Mouse (Mus musculus) hindbrain, embryonic 15.5 days (tissue): ENCODE results near the gene Adamts12. TPM values are rescaled to one million over a fixed set of nuclear protein-coding genes. Genes with fewer than 3 reads are reported as not detected.
A peak's percentile ranks its signal among the peaks of the same experiment; 100 is the strongest.

Experiments
- ATAC-seq: fragments of 200-750 bp; cut with Nextera tagmentation; 2 replicates; pipeline ENCODE4 v1.8.0; 2017; ENCODE audit warnings: low read depth, moderate number of reproducible peaks, moderate TSS enrichment; ENCODE audit not compliant: low FRiP score
- H3K27ac ChIP-seq: fragments of 300-500 bp; sonication (generic); replicated peaks from 2 replicates; pipeline ENCODE4 v1.5.1; 2015; ENCODE audit warnings: mild to moderate bottlenecking, inconsistent platforms
- H3K27me3 ChIP-seq: fragments of 300-500 bp; sonication (generic); 2 replicates; pipeline ENCODE4 v1.6.1; 2015; ENCODE audit warnings: control low read depth, inconsistent platforms
- H3K36me3 ChIP-seq: fragments of 300-500 bp; sonication (generic); 2 replicates; pipeline ENCODE4 v1.6.1; 2015; ENCODE audit warnings: control low read depth, inconsistent platforms
- H3K4me1 ChIP-seq: fragments of 300-500 bp; sonication (generic); replicated peaks from 2 replicates; pipeline ENCODE4 v1.6.1; 2015; ENCODE audit warnings: control low read depth, inconsistent platforms
- H3K4me2 ChIP-seq: fragments of 300-500 bp; sonication (generic); 2 replicates; pipeline ENCODE4 v1.6.1; 2015; ENCODE audit warnings: moderate library complexity, mild to moderate bottlenecking, inconsistent platforms
- H3K4me3 ChIP-seq: fragments of 300-500 bp; sonication (generic); 2 replicates; pipeline ENCODE4 v1.5.1; 2015; ENCODE audit warnings: mild to moderate bottlenecking, inconsistent platforms
- H3K9ac ChIP-seq: fragments of 300-500 bp; sonication (generic); 2 replicates; pipeline ENCODE4 v1.6.1; 2015; ENCODE audit warnings: inconsistent platforms
- H3K9me3 ChIP-seq: fragments of 300-500 bp; sonication (generic); 2 replicates; pipeline ENCODE4 v1.6.1; 2016; ENCODE audit warnings: control low read depth, inconsistent platforms
- WGBS: fragments of 180-500 bp; shearing (Covaris S2); methylation state at CpG from one replicate; pipeline ENCODE4 v1.1.7; 2015; 5-methylcytosine and 5-hydroxymethylcytosine counted together
- polyA plus RNA-seq: library from polyadenylated mRNA; unstranded; fragments of >200 nt; fragmentation: Nextera tagmentation; extraction: Ambion mirVana; gene quantifications from 2 replicates; pipeline ENCODE4 v1.2.1, GENCODE M21; 2015

Adamts12 gene
- polyA plus RNA-seq, 1 experiment from 2014 or later, result 1.5 TPM

DNA sequence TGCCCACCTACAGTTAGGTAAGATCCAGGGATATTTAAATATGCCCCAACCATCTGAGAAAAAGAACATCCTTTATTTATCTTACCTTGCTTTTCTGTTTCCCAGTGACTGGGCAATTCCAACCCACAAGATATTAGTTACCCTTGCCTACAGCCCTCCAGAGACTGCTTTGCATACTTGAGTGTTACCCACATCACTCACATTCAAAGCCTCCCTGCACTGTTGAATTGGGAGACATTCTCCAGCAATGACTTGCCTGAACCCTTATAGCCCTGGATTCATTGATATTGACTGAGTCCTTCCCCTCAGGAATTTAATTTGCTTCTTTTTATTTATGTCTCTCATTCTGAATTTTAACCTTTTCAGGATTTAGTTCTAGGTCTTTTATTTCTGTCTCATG, 53.8 kb downstream of the Adamts12 start:
- no peak overlapping the region for H3K27ac ChIP-seq
- H3K4me3 ChIP-seq, result no peak overlapping the region
- no peak overlapping the region for H3K4me2 ChIP-seq
- H3K9me3 ChIP-seq, result no peaks in the 10 kb centered on the region
- H3K36me3 ChIP-seq, result no peaks in the 10 kb centered on the region
- no peaks in the 10 kb centered on the region for H3K27me3 ChIP-seq
- ATAC-seq, result no peak
- H3K4me1 ChIP-seq, result 0 out of 2 replicates have a peak, but pooled peaks cover 7% of the 10 kb centered on the region
- no peak overlapping the region for H3K9ac ChIP-seq

DNA sequence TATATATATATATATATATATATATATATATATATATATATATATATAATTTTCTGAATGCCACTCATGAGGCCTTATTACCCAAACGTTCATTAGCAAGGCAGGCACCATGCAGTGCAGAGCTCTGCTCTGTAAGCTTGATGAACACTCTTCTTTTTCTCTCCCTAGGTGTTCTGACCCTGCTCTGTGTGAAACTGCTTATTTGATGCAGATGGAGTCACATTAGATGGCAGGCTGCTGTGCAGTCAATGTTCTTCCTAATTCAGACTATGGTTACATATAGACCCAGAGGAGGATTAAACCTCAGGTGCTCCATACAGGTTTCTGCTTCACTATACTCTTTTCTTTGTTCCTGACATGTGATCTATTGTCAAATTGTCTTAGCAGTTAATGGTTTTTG, 57.1 kb downstream of the Adamts12 start:
- Histone ChIP-seq H3K27me3 (no peaks in the 10 kb centered on the region), H3K27ac (no peak overlapping the region), H3K4me3 (no peak overlapping the region), H3K9me3 (no peaks in the 10 kb centered on the region), H3K4me2 (no peak overlapping the region), H3K4me1 (no peaks in the 10 kb centered on the region), H3K36me3 (no peaks in the 10 kb centered on the region), H3K9ac (no peak overlapping the region)
- 36% methylated on average over 1 of the region's 1 CpGs for WGBS
- no peak for ATAC-seq

DNA sequence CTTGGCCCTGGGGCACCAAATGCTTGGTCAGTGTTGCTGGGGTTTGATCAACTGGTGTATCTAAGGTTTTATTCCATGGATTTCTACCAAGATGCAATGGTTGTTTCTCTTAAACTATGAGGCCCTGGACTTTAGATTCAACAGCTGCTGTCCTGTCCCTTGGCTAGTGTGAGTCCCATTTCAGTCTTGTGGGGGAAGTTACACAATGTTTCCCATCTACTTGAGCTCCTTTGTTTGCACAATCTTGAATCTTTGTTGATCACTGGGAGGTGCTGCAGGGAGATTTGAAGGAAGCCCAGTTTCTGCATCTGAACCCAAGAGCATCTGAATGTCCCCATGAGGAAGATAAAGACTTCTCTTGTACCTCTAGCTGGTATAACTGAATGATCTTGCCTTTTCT, 60.8 kb downstream of the Adamts12 start:
- no peaks in the 10 kb centered on the region for H3K9me3 ChIP-seq
- no peaks in the 10 kb centered on the region for H3K4me1 ChIP-seq
- no peak overlapping the region for H3K4me2 ChIP-seq
- H3K27me3 ChIP-seq, result no peaks in the 10 kb centered on the region
- H3K4me3 ChIP-seq, result no peak overlapping the region
- ATAC-seq, result no peak
- H3K9ac ChIP-seq, result no peak overlapping the region
- H3K27ac ChIP-seq, result no peak overlapping the region
- no peaks in the 10 kb centered on the region for H3K36me3 ChIP-seq

DNA sequence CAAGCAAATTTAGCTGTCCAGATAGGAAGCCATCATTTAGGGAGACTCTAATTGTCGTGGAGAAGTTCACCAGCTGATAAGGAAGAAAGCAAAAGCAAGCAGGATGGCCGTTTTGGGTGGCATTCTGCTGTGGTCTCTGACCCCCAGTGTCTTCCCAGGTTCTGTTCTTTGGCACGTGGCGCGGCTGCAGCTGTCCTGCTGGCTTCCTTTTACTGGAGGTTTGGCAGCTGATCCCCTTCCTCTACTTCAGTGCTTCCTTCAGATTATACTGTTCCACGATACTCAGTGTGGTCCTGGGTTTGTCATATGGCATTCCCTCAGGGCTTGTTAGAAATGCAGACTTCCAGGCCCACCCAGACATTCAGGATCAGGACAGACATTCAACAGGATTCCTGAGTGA, 63.9 kb downstream of the Adamts12 start:
- Histone ChIP-seq H3K4me2 (no peak overlapping the region), H3K27ac (no peak overlapping the region), H3K27me3 (no peaks in the 10 kb centered on the region), H3K4me1 (no peaks in the 10 kb centered on the region; the same call in 1 of the 2 replicates), H3K9ac (no peak overlapping the region), H3K4me3 (no peak overlapping the region), H3K36me3 (no peaks in the 10 kb centered on the region), H3K9me3 (no peaks in the 10 kb centered on the region)
- no peak for ATAC-seq
- WGBS, result 64% methylated on average over 6 of the region's 6 CpGs

DNA sequence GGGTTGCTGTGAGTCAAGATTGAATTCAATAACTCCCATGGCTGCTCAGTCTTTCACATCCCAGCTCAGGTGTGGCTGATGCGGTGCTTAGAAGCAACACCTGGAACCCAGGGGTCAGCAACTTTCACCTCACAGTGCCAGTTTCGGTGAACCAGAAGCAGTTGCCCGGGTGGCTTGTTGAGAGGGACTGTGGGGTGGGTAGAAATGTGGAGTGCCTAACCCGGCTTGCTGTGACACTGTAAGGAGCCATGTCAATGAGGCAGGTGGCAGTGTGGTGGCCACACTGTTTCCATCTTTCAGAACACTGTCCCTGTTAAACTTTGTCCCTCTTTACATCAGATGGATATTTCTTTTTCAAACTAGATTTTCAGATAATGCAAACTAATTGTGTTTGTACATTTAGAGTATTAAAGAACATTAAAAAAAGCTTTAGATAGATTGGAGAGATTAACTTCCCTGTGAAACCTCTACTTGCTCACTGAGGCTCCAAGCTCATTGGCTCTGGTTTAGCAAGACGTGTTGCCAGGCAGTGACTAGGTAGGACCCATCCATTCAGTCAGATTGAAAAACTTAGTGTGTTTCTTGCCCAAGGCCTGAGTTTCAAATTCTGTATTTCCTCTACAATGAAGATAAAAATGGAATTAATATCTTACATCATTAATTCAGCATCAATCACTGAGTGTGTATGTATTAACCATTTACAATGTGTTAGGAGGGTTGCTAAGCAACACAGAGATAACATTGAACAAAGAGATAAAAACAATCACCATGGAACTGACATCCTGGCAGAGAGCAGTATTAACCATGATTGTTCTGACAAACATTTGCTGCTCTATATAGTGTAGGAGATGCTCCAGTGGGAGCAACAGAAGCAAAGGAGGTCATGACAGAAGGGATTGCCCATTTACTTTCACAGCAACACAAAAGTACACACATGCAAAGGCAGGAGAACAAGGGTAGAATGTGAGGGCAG, 68.3 kb downstream of the Adamts12 start:
- H3K9ac ChIP-seq, result no peak overlapping the region
- no peaks in the 10 kb centered on the region for H3K9me3 ChIP-seq
- 83% methylated on average over 5 of the region's 5 CpGs for WGBS
- no peaks in the 10 kb centered on the region for H3K27me3 ChIP-seq
- H3K4me1 ChIP-seq, result no peaks in the 10 kb centered on the region; the same call in 1 of the 2 replicates
- no peak overlapping the region for H3K4me3 ChIP-seq
- no peaks in the 10 kb centered on the region for H3K36me3 ChIP-seq
- H3K4me2 ChIP-seq, result no peak overlapping the region
- ATAC-seq, result peak; percentile 45; the same call in 1 of the 2 replicates
- H3K27ac ChIP-seq, result no peak overlapping the region

DNA sequence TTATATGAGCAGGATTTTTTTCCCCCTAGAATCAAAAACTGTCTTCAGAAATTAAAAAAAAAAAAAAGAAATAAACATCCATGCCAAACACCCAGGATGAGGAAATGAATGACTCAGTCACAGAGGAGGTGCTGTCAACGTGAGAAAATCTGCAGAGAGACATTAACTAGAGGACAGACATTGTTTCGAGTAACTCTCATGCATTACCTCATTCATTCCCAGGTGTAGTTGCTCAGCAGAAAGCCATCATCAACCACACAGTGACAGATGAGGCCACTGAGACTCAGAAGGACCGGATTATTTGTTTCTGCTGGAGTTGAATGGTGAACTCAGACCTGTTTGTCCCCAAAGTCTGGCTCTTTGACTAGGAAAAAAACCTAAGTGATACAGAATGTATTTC, 81.0 kb downstream of the Adamts12 start:
- Histone ChIP-seq H3K36me3 (no peaks in the 10 kb centered on the region), H3K9me3 (peaks cover 3% of the 10 kb centered on the region; the same call in 1 of the 2 replicates), H3K27ac (no peak overlapping the region), H3K4me2 (no peak overlapping the region), H3K4me1 (no peaks in the 10 kb centered on the region), H3K4me3 (no peak overlapping the region), H3K9ac (no peak overlapping the region), H3K27me3 (no peaks in the 10 kb centered on the region)
- 76% methylated on average over 3 of the region's 3 CpGs for WGBS
- ATAC-seq, result no peak

DNA sequence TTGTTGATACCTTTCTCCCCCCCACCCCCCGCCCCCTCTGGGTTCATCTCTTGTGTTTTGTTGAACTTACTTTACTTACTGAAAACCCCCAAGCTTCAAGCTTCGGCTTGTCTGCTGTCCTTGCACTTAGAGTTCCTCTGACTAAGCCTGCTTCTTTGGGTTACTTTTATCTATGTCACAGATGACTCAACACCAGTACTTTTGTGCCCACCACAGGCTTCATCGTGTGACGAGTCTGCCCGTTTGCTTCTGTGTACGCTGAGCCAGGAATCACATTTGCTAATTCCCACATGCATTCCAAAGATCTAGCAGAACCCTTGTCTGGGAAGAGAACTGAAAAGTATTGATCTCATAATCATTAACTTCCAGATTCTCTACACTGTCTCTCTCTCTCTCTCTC, 94.8 kb downstream of the Adamts12 start:
- Histone ChIP-seq H3K9me3 (no peaks in the 10 kb centered on the region), H3K36me3 (no peaks in the 10 kb centered on the region), H3K4me1 (no peaks in the 10 kb centered on the region), H3K4me2 (no peak overlapping the region), H3K4me3 (no peak overlapping the region), H3K27me3 (no peaks in the 10 kb centered on the region), H3K9ac (no peak overlapping the region), H3K27ac (no peak overlapping the region)
- ATAC-seq, result no peak
- 73% methylated on average over 6 of the region's 6 CpGs for WGBS

DNA sequence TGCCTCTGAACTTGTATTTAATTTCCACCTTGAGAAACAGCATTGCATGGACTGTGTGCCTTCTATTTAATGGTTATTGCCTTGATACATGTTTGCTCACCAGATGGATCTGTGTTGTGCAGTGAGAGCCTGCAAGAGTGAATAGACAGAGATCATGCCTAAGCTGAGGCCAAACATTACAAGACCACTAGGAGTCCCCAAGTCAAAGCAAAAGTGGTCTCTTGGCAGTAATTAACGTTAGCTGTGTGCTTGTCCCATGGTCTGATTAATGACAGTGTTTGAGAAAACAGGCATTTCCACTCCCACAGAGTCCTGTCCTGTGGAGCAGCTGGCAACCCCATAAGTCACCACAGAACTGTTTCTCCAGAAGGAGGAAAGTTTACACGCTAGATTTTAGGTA, 96.2 kb downstream of the Adamts12 start:
- no peak overlapping the region for H3K4me3 ChIP-seq
- WGBS, result 29% methylated on average over 2 of the region's 2 CpGs
- H3K9me3 ChIP-seq, result no peaks in the 10 kb centered on the region
- H3K36me3 ChIP-seq, result no peaks in the 10 kb centered on the region
- H3K27ac ChIP-seq, result no peak overlapping the region
- peak; percentile 72 for ATAC-seq
- no peaks in the 10 kb centered on the region for H3K4me1 ChIP-seq
- H3K27me3 ChIP-seq, result no peaks in the 10 kb centered on the region
- no peak overlapping the region for H3K9ac ChIP-seq
- no peak overlapping the region for H3K4me2 ChIP-seq

DNA sequence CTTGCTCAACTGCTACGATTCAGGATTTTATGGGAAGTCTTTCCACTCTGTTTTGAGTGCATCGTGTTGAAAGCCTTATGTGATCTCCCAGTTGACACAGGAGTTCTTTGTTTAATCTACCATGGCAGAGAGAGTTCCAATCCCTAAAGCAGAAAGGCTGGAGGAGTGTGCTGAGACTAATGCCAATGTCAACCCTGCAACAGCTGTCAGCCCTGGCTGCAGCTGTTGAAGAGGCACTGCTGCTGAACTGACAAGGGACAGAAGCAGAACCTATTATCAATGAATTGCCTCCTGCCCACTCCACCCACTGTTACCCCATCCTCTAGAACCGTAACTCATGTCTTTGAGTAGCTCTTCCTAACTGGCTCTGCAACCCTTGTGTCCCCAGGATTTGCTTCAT, 101.3 kb downstream of the Adamts12 start:
- no peak overlapping the region for H3K9ac ChIP-seq
- 48% methylated on average over 3 of the region's 3 CpGs for WGBS
- ATAC-seq, result no peak; the same call in 1 of the 2 replicates

DNA sequence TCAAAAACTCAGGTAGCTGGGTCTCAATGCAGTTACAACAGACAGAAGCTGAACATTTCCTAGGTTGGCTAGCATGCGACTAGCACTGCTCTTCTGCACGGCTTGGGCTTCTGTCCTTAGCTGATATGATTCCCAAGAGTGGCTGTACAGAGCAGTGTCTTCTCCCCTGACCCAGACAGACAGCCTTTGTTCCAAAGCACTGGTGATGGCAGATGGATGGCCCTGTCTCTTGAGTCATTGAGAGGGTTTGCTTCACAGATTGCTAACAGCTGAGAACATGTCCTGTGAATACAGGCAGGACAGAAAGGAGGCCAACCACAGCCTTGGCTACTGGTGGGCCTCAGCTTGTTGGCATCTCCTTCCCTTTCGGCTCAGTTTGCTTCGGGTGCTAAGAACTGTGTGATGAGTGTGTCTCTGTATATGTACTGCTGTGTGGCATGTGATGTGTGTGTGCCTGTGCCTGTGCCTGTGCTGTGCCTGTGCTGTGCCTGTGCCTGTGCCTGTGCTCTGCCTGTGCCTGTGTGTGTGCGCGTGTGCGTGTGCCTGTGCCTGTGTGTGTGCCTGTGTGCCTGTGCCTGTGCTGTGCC, 109.4 kb downstream of the Adamts12 start:
- no peak for ATAC-seq
- WGBS, result 85% methylated on average over 7 of the region's 7 CpGs
- no peak overlapping the region for H3K9ac ChIP-seq
- no peaks in the 10 kb centered on the region; the same call in 1 of the 2 replicates for H3K4me1 ChIP-seq
- no peak overlapping the region for H3K4me2 ChIP-seq
- no peaks in the 10 kb centered on the region for H3K9me3 ChIP-seq
- no peak overlapping the region for H3K27ac ChIP-seq
- H3K27me3 ChIP-seq, result no peaks in the 10 kb centered on the region
- no peak overlapping the region for H3K4me3 ChIP-seq
- no peaks in the 10 kb centered on the region for H3K36me3 ChIP-seq

More for the DNA sequence above, 101.3 kb downstream of the Adamts12 start:
- H3K36me3 ChIP-seq, result no peaks in the 10 kb centered on the region
- no peak overlapping the region for H3K27ac ChIP-seq
- no peaks in the 10 kb centered on the region for H3K4me1 ChIP-seq
- no peaks in the 10 kb centered on the region for H3K27me3 ChIP-seq
- no peak overlapping the region for H3K4me2 ChIP-seq
- no peak overlapping the region for H3K4me3 ChIP-seq
- H3K9me3 ChIP-seq, result no peaks in the 10 kb centered on the region

DNA sequence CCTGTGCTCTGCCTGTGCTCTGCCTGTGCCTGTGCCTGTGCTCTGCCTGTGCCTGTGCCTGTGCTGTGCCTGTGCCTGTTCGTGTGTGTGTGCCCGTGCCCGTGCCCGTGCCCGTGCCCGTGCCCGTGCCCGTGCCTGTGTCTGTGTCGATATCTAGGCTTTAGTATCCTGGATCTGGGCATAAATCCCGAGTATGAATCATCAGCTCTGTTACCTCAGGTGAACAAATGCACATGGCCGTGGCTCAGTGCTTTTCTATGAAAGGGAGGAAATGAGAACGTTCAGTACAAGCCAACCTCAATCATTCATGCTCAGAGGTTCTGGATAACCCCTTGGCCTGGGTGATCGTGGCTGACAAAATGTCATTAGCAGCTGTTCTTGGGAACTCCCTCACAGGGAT, 110.3 kb downstream of the Adamts12 start:
- Histone ChIP-seq H3K4me2 (no peak overlapping the region), H3K9me3 (no peaks in the 10 kb centered on the region), H3K36me3 (no peaks in the 10 kb centered on the region), H3K4me1 (peaks cover 4% of the 10 kb centered on the region), H3K9ac (no peak overlapping the region), H3K4me3 (no peak overlapping the region), H3K27ac (no peak overlapping the region), H3K27me3 (no peaks in the 10 kb centered on the region)
- 81% methylated on average over 13 of the region's 13 CpGs for WGBS
- ATAC-seq, result no peak

DNA sequence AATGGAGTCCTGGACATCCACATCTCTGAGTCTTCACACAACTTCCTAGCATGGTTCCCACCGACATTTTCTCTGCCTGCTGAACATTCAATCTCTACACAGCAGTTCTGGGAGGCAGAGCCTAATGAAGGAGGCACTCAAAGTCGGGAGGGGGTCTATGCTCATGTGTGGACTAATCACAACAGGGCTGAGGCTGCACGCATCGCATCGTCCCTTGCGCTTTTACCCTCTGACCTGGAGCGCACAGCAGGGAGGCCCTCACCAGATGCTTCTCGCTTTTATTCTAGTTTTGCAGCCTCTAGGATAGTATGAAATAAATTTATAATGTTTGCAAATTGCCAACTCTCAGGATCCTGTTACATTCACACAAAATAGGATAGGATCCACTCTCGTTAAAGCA, 112.9 kb downstream of the Adamts12 start:
- Histone ChIP-seq H3K9me3 (no peaks in the 10 kb centered on the region), H3K27me3 (no peaks in the 10 kb centered on the region), H3K4me3 (no peak overlapping the region), H3K4me1 (peaks cover 7% of the 10 kb centered on the region), H3K27ac (peak overlapping the region; percentile 53; the same call in 1 of the 2 replicates), H3K9ac (no peak overlapping the region), H3K36me3 (no peaks in the 10 kb centered on the region), H3K4me2 (no peak overlapping the region)
- 45% methylated on average over 9 of the region's 9 CpGs for WGBS
- ATAC-seq, result peak; percentile 63; the same call in 1 of the 2 replicates
